Mouse (Mus musculus): ENCODE data around the gene Pde10a. TPM values are rescaled to one million over a fixed set of nuclear protein-coding genes. Genes with fewer than 3 reads are reported as not detected.
A peak's percentile ranks its signal among the peaks of the same experiment; 100 is the strongest.

The Pde10a gene
- polyA plus RNA-seq, 1 experiment from 2014 or later = 12.7 TPM

GRCm38 (mm10) chr17:8499564-8500117 is 25.5 kb upstream of the Pde10a start:
- 72% methylated on average over 4 of the region's 4 CpGs for WGBS

GRCm38 (mm10) chr17:8504381-8504780 is 20.8 kb upstream of the Pde10a start:
- Histone ChIP-seq H3K27me3 (peaks cover 14% of the 10 kb centered on the region; the same call in 1 of the 2 replicates), H3K9me3 (no peaks in the 10 kb centered on the region), H3K4me1 (replicated peaks) (peaks cover 36% of the 10 kb centered on the region), H3K9ac (replicated peaks) (no peak overlapping the region), H3K27ac (no peak overlapping the region), H3K4me2 (replicated peaks) (no peak overlapping the region), H3K4me3 (replicated peaks) (no peak overlapping the region), H3K36me3 (no peaks in the 10 kb centered on the region)
- no peak for ATAC-seq
- 96% methylated on average over 3 of the region's 3 CpGs for WGBS

More at GRCm38 (mm10) chr17:8499564-8500117, 25.5 kb upstream of the Pde10a start:
- Histone ChIP-seq H3K36me3 (no peaks in the 10 kb centered on the region), H3K27ac (no peak overlapping the region), H3K9me3 (no peaks in the 10 kb centered on the region), H3K4me2 (replicated peaks) (no peak overlapping the region), H3K27me3 (peaks cover 9% of the 10 kb centered on the region; the same call in 1 of the 2 replicates), H3K4me1 (replicated peaks) (no peaks in the 10 kb centered on the region), H3K4me3 (replicated peaks) (no peak overlapping the region), H3K9ac (replicated peaks) (no peak overlapping the region)
- no peak for ATAC-seq

GRCm38 (mm10) chr17:8505669-8506426 is 19.3 kb upstream of the Pde10a start:
- Histone ChIP-seq H3K4me2 (replicated peaks) (peak overlapping the region; percentile 55), H3K27ac (peak overlapping the region; percentile 84), H3K4me3 (replicated peaks) (peak overlapping the region; percentile 34), H3K9ac (replicated peaks) (peak overlapping the region; percentile 68), H3K9me3 (no peaks in the 10 kb centered on the region), H3K4me1 (replicated peaks) (peaks cover 36% of the 10 kb centered on the region), H3K27me3 (peaks cover 14% of the 10 kb centered on the region; the same call in 1 of the 2 replicates), H3K36me3 (no peaks in the 10 kb centered on the region)
- ATAC-seq = peak; percentile 85
- under 1% methylated on average over 20 of the region's 20 CpGs for WGBS

GRCm38 (mm10) chr17:8506726-8507125 is 18.4 kb upstream of the Pde10a start:
- no peak for ATAC-seq
- Histone ChIP-seq H3K4me3 (replicated peaks) (no peak overlapping the region), H3K4me2 (replicated peaks) (no peak overlapping the region), H3K4me1 (replicated peaks) (peaks cover 36% of the 10 kb centered on the region), H3K9ac (replicated peaks) (no peak overlapping the region), H3K36me3 (no peaks in the 10 kb centered on the region), H3K27me3 (peaks cover 14% of the 10 kb centered on the region; the same call in 1 of the 2 replicates), H3K27ac (no peak overlapping the region), H3K9me3 (no peaks in the 10 kb centered on the region)
- WGBS = 48% methylated on average over 6 of the region's 6 CpGs

GRCm38 (mm10) chr17:8507654-8508053 is 17.5 kb upstream of the Pde10a start:
- H3K4me2 ChIP-seq (replicated peaks) = peak overlapping the region; percentile 53
- no peaks in the 10 kb centered on the region for H3K36me3 ChIP-seq
- H3K4me1 ChIP-seq (replicated peaks) = peaks cover 36% of the 10 kb centered on the region
- H3K27me3 ChIP-seq = 0 out of 2 replicates have a peak, but pooled peaks cover 11% of the 10 kb centered on the region
- peak overlapping the region; percentile 33 for H3K4me3 ChIP-seq (replicated peaks)
- H3K9ac ChIP-seq (replicated peaks) = peak overlapping the region; percentile 37
- no peaks in the 10 kb centered on the region for H3K9me3 ChIP-seq
- no peak for ATAC-seq
- peak overlapping the region; percentile 59 for H3K27ac ChIP-seq
- WGBS = 2% methylated on average over 3 of the region's 3 CpGs

- Histone ChIP-seq H3K36me3 (no peaks in the 10 kb centered on the region), H3K27me3 (0 out of 2 replicates have a peak, but pooled peaks cover 11% of the 10 kb centered on the region), H3K4me2 (replicated peaks) (peak overlapping the region; percentile 53), H3K9ac (replicated peaks) (peak overlapping the region; percentile 53), H3K4me3 (replicated peaks) (peak overlapping the region; percentile 33), H3K9me3 (no peaks in the 10 kb centered on the region), H3K27ac (peak overlapping the region; percentile 79), H3K4me1 (replicated peaks) (peaks cover 36% of the 10 kb centered on the region)
- peak; percentile 82 for ATAC-seq
- under 1% methylated on average over 16 of the region's 16 CpGs for WGBS
Observed at GRCm38 (mm10) chr17:8508305-8509141, 16.6 kb upstream of the Pde10a start.

- no peaks in the 10 kb centered on the region for H3K9me3 ChIP-seq
- 84% methylated on average over 6 of the region's 6 CpGs for WGBS
- no peak overlapping the region for H3K27ac ChIP-seq
Observed at GRCm38 (mm10) chr17:8516006-8516405, 9.2 kb upstream of the Pde10a start.

GRCm38 (mm10) chr17:8523986-8524385 is 1.2 kb upstream of the Pde10a start:
- Histone ChIP-seq H3K27me3 (peaks cover 43% of the 10 kb centered on the region), H3K4me3 (replicated peaks) (peak overlapping the region; percentile 55), H3K9me3 (no peaks in the 10 kb centered on the region), H3K4me2 (replicated peaks) (peak overlapping the region; percentile 82), H3K4me1 (replicated peaks) (peaks cover 28% of the 10 kb centered on the region), H3K36me3 (no peaks in the 10 kb centered on the region), H3K27ac (peak overlapping the region; percentile 65), H3K9ac (replicated peaks) (peak overlapping the region; percentile 74)
- 27% methylated on average over 3 of the region's 3 CpGs for WGBS
- peak; percentile 32 for ATAC-seq

More at GRCm38 (mm10) chr17:8516006-8516405, 9.2 kb upstream of the Pde10a start:
- H3K4me1 ChIP-seq (replicated peaks) = no peaks in the 10 kb centered on the region
- ATAC-seq = no peak
- no peaks in the 10 kb centered on the region for H3K27me3 ChIP-seq
- no peak overlapping the region for H3K4me2 ChIP-seq (replicated peaks)
- no peak overlapping the region for H3K4me3 ChIP-seq (replicated peaks)
- H3K36me3 ChIP-seq = no peaks in the 10 kb centered on the region
- no peak overlapping the region for H3K9ac ChIP-seq (replicated peaks)

- WGBS = under 1% methylated on average over 39 of the region's 45 CpGs
Observed at GRCm38 (mm10) chr17:8524387-8525165, 596 bp upstream of the Pde10a start.

GRCm38 (mm10) chr17:8525971-8526740 is 984 bp downstream of the Pde10a start:
- Histone ChIP-seq H3K4me2 (replicated peaks) (peak overlapping the region; percentile 82), H3K9ac (replicated peaks) (peak overlapping the region; percentile 33; the same call in 1 of the 2 replicates), H3K4me1 (replicated peaks) (peaks cover 28% of the 10 kb centered on the region), H3K4me3 (replicated peaks) (peak overlapping the region; percentile 55), H3K27me3 (peaks cover 43% of the 10 kb centered on the region), H3K27ac (no peak overlapping the region), H3K9me3 (no peaks in the 10 kb centered on the region), H3K36me3 (no peaks in the 10 kb centered on the region)
- WGBS = 2% methylated on average over 21 of the region's 21 CpGs
- no peak for ATAC-seq

More at GRCm38 (mm10) chr17:8524387-8525165, 596 bp upstream of the Pde10a start:
- Histone ChIP-seq H3K4me1 (replicated peaks) (peaks cover 28% of the 10 kb centered on the region), H3K9ac (replicated peaks) (peak overlapping the region; percentile 74), H3K27ac (peak overlapping the region; percentile 65), H3K4me2 (replicated peaks) (peak overlapping the region; percentile 82), H3K4me3 (replicated peaks) (peak overlapping the region; percentile 55), H3K27me3 (peaks cover 43% of the 10 kb centered on the region), H3K36me3 (no peaks in the 10 kb centered on the region), H3K9me3 (no peaks in the 10 kb centered on the region)
- ATAC-seq = peak; percentile 94
